Mouse (Mus musculus): ENCODE data around the gene Fgd6. TPM values are rescaled to one million over a fixed set of nuclear protein-coding genes. Genes with fewer than 3 reads are reported as not detected.

The Fgd6 gene
- polyA plus RNA-seq, 1 experiment from 2014 or later = 3.1 TPM

DNA sequence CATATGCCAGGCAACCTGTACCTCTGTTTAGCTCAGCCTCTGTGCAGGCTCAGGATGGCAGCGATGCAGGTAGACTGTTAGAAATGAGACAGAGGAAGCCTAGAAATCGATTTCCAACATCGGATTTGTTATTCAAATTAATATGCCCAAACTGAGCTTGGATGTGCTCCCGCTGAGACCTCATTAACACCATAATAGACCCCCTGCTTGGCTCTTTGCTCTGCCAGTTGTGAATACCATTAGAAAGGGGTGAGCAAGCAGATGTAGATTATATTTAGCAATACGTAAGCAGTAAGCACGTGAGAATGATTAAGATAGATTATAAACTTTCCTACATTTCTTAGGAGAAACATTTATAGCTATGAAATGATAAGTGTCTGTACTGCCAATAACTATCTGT, 136.9 kb downstream of the Fgd6 start:
- Histone ChIP-seq H3K27ac (replicated peaks; ENCODE audit: low read depth, low read length) (no peak overlapping the region), H3K9ac (ENCODE audit: low read depth, low read length) (no peak overlapping the region), H3K27me3 (replicated peaks; ENCODE audit: control insufficient read depth, insufficient read depth, low read length) (no peaks in the 10 kb centered on the region), H3K4me1 (ENCODE audit: control insufficient read depth, insufficient read depth, low read length) (no peaks in the 10 kb centered on the region), H3K9me3 (ENCODE audit: control insufficient read depth, low read length) (0 out of 2 replicates have a peak, but pooled peaks cover 8% of the 10 kb centered on the region), H3K4me3 (ENCODE audit: low read depth, low read length) (no peak overlapping the region), H3K36me3 (ENCODE audit: control insufficient read depth, insufficient read depth, low read length) (peaks cover 76% of the 10 kb centered on the region), H3K4me2 (ENCODE audit: low read depth, low read length) (no peak overlapping the region)
- 77% methylated on average over 6 of the region's 6 CpGs for WGBS
- ATAC-seq (ENCODE audit: low read depth) (no peak), DNase-seq (ENCODE audit: low spot score) (no peak)

GRCm38 (mm10) chr10:94174652-94175051, 138.9 kb downstream of the Fgd6 start:
- no peak overlapping the region for H3K4me2 ChIP-seq (ENCODE audit: low read depth, low read length)
- H3K36me3 ChIP-seq (ENCODE audit: control insufficient read depth, insufficient read depth, low read length) = peaks cover 61% of the 10 kb centered on the region
- H3K9ac ChIP-seq (ENCODE audit: low read depth, low read length) = no peak overlapping the region
- no peak for DNase-seq (ENCODE audit: low spot score)
- H3K27ac ChIP-seq (replicated peaks; ENCODE audit: low read depth, low read length) = no peak overlapping the region
- no peaks in the 10 kb centered on the region for H3K27me3 ChIP-seq (replicated peaks; ENCODE audit: control insufficient read depth, insufficient read depth, low read length)
- 87% methylated on average over 7 of the region's 7 CpGs for WGBS
- no peak overlapping the region for H3K4me3 ChIP-seq (ENCODE audit: low read depth, low read length)
- no peak for ATAC-seq (ENCODE audit: low read depth)
- H3K9me3 ChIP-seq (ENCODE audit: control insufficient read depth, low read length) = 0 out of 2 replicates have a peak, but pooled peaks cover 6% of the 10 kb centered on the region
- H3K4me1 ChIP-seq (ENCODE audit: control insufficient read depth, insufficient read depth, low read length) = no peaks in the 10 kb centered on the region

- Histone ChIP-seq H3K9ac (ENCODE audit: low read depth, low read length) (no peak overlapping the region), H3K27me3 (replicated peaks; ENCODE audit: control insufficient read depth, insufficient read depth, low read length) (no peaks in the 10 kb centered on the region), H3K36me3 (ENCODE audit: control insufficient read depth, insufficient read depth, low read length) (peaks cover 55% of the 10 kb centered on the region), H3K27ac (replicated peaks; ENCODE audit: low read depth, low read length) (no peak overlapping the region), H3K4me2 (ENCODE audit: low read depth, low read length) (no peak overlapping the region), H3K9me3 (ENCODE audit: control insufficient read depth, low read length) (no peaks in the 10 kb centered on the region), H3K4me1 (ENCODE audit: control insufficient read depth, insufficient read depth, low read length) (no peaks in the 10 kb centered on the region), H3K4me3 (ENCODE audit: low read depth, low read length) (no peak overlapping the region)
- 69% methylated on average over 4 of the region's 4 CpGs for WGBS
- ATAC-seq (ENCODE audit: low read depth) (no peak), DNase-seq (ENCODE audit: low spot score) (no peak)
Measured at GRCm38 (mm10) chr10:94183199-94183598, 147.4 kb downstream of the Fgd6 start.

Other genes starting within 250 kb of the Fgd6 start
- 0.63 and 1.2 TPM in 2 replicates for gene Usp44, start 204.4 kb upstream of the Fgd6 start, polyA plus RNA-seq (2014; fragmentation: Nextera tagmentation; extraction: Ambion mirVana)
- gene Metap2, start 138.9 kb upstream of the Fgd6 start, polyA plus RNA-seq (2014; fragmentation: Nextera tagmentation; extraction: Ambion mirVana) = 172 and 182 TPM in 2 replicates
- gene Vezt, start 184 bp upstream of the Fgd6 start, polyA plus RNA-seq (2014; fragmentation: Nextera tagmentation; extraction: Ambion mirVana) = 29.0 and 32.5 TPM in 2 replicates
- 8.6 and 9.1 TPM in 2 replicates for gene Nr2c1, start 112.0 kb downstream of the Fgd6 start, polyA plus RNA-seq (2014; fragmentation: Nextera tagmentation; extraction: Ambion mirVana)
- 357 and 366 TPM in 2 replicates for gene Ndufa12, start 162.7 kb downstream of the Fgd6 start, polyA plus RNA-seq (2014; fragmentation: Nextera tagmentation; extraction: Ambion mirVana)